Mouse (Mus musculus): ENCODE measurements at regions not wholly inside any gene's neighbourhood (a gene's known extent, or its start where the extent isn't known, plus 50 kb on each side); places are given as distances from the start of the nearest gene placed in this dataset.
"Not testable (repeated sequence)": the region's sequence is repeated elsewhere in the genome, so short reads cannot be mapped to it uniquely, and the experiment has no call there.

GRCm38 (mm10) chr12:11037951-11038350, 112.9 kb downstream of the Kcns3 start:
- no peak for ATAC-seq (ENCODE audit: low FRiP score)
- no peak overlapping the region for H3K9ac ChIP-seq
- H3K36me3 ChIP-seq (replicated peaks) = no peaks in the 10 kb centered on the region
- H3K27ac ChIP-seq = no peak overlapping the region
- no peaks in the 10 kb centered on the region for H3K9me3 ChIP-seq
- no peak overlapping the region for H3K4me2 ChIP-seq
- H3K4me1 ChIP-seq = no peaks in the 10 kb centered on the region
- H3K27me3 ChIP-seq = no peaks in the 10 kb centered on the region
- 95% methylated on average over 4 of the region's 4 CpGs for WGBS
- no peak overlapping the region for H3K4me3 ChIP-seq (replicated peaks)

- Histone ChIP-seq H3K4me2 (no peak overlapping the region), H3K36me3 (replicated peaks) (no peaks in the 10 kb centered on the region), H3K4me1 (no peaks in the 10 kb centered on the region), H3K27ac (no peak overlapping the region), H3K27me3 (no peaks in the 10 kb centered on the region), H3K9ac (no peak overlapping the region), H3K9me3 (no peaks in the 10 kb centered on the region), H3K4me3 (replicated peaks) (no peak overlapping the region)
- no peak for ATAC-seq (ENCODE audit: low FRiP score)
- WGBS = 92% methylated on average over 11 of the region's 11 CpGs
Observed at GRCm38 (mm10) chr12:11020571-11021545, 130.0 kb downstream of the Kcns3 start.

- no peak overlapping the region for H3K4me2 ChIP-seq
- no peak overlapping the region for H3K9ac ChIP-seq
- H3K36me3 ChIP-seq (replicated peaks) = no peaks in the 10 kb centered on the region
- H3K27ac ChIP-seq = no peak overlapping the region
- H3K9me3 ChIP-seq = no peaks in the 10 kb centered on the region
- no peaks in the 10 kb centered on the region for H3K4me1 ChIP-seq
- no peak overlapping the region for H3K4me3 ChIP-seq (replicated peaks)
- ATAC-seq (ENCODE audit: low FRiP score) = no peak
- 91% methylated on average over 1 of the region's 1 CpGs for WGBS
- no peaks in the 10 kb centered on the region for H3K27me3 ChIP-seq
Observed at GRCm38 (mm10) chr12:11011159-11011558, 139.7 kb downstream of the Kcns3 start.

GRCm38 (mm10) chr12:10984295-10984694, 166.6 kb downstream of the Kcns3 start:
- H3K36me3 ChIP-seq (replicated peaks) = no peaks in the 10 kb centered on the region
- H3K9ac ChIP-seq = no peak overlapping the region
- H3K4me3 ChIP-seq (replicated peaks) = no peak overlapping the region
- no peak for ATAC-seq (ENCODE audit: low FRiP score)
- 93% methylated on average over 3 of the region's 3 CpGs for WGBS
- no peaks in the 10 kb centered on the region for H3K27me3 ChIP-seq
- no peaks in the 10 kb centered on the region for H3K4me1 ChIP-seq
- no peaks in the 10 kb centered on the region for H3K9me3 ChIP-seq
- H3K4me2 ChIP-seq = no peak overlapping the region
- no peak overlapping the region for H3K27ac ChIP-seq

GRCm38 (mm10) chr12:10949184-10949583, 201.7 kb downstream of the Kcns3 start:
- Histone ChIP-seq H3K4me1 (no peaks in the 10 kb centered on the region), H3K9me3 (no peaks in the 10 kb centered on the region), H3K36me3 (replicated peaks) (no peaks in the 10 kb centered on the region), H3K9ac (no peak overlapping the region), H3K4me2 (no peak overlapping the region), H3K27me3 (no peaks in the 10 kb centered on the region), H3K27ac (no peak overlapping the region), H3K4me3 (replicated peaks) (no peak overlapping the region)
- 48% methylated on average over 5 of the region's 5 CpGs for WGBS
- ATAC-seq (ENCODE audit: low FRiP score) = no peak

GRCm38 (mm10) chr12:10941064-10941463, 209.8 kb downstream of the Kcns3 start:
- Histone ChIP-seq H3K4me1 (no peaks in the 10 kb centered on the region), H3K27ac (no peak overlapping the region), H3K9me3 (no peaks in the 10 kb centered on the region), H3K9ac (no peak overlapping the region), H3K36me3 (replicated peaks) (no peaks in the 10 kb centered on the region), H3K4me2 (no peak overlapping the region), H3K27me3 (no peaks in the 10 kb centered on the region), H3K4me3 (replicated peaks) (no peak overlapping the region)
- 84% methylated on average over 3 of the region's 3 CpGs for WGBS
- no peak for ATAC-seq (ENCODE audit: low FRiP score)

GRCm38 (mm10) chr12:10900054-10900453, 250.8 kb downstream of the Kcns3 start:
- not testable (repeated sequence) for H3K27ac ChIP-seq; H3K27me3 ChIP-seq; H3K4me3 ChIP-seq (replicated peaks); H3K36me3 ChIP-seq (replicated peaks); H3K4me2 ChIP-seq; H3K9ac ChIP-seq; H3K4me1 ChIP-seq; H3K9me3 ChIP-seq; ATAC-seq (ENCODE audit: low FRiP score)
- WGBS = 96% methylated on average over 10 of the region's 14 CpGs

- Histone ChIP-seq H3K36me3 (replicated peaks) (no peaks in the 10 kb centered on the region), H3K4me1 (peaks cover 13% of the 10 kb centered on the region), H3K4me3 (replicated peaks) (no peak overlapping the region), H3K4me2 (no peak overlapping the region), H3K27ac (no peak overlapping the region), H3K27me3 (no peaks in the 10 kb centered on the region), H3K9ac (no peak overlapping the region), H3K9me3 (no peaks in the 10 kb centered on the region)
- ATAC-seq (ENCODE audit: low FRiP score) = no peak
Observed at GRCm38 (mm10) chr12:10878791-10879190, 272.1 kb downstream of the Kcns3 start.

GRCm38 (mm10) chr12:10874589-10875554, 276.0 kb downstream of the Kcns3 start:
- WGBS = 12% methylated on average over 9 of the region's 9 CpGs
- peak overlapping the region; percentile 77 for H3K27ac ChIP-seq

GRCm38 (mm10) chr12:10873716-10874401, 277.0 kb downstream of the Kcns3 start:
- no peak for ATAC-seq (ENCODE audit: low FRiP score)
- 70% methylated on average over 4 of the region's 4 CpGs for WGBS
- H3K4me1 ChIP-seq = peaks cover 15% of the 10 kb centered on the region
- H3K27me3 ChIP-seq = no peaks in the 10 kb centered on the region
- no peak overlapping the region for H3K27ac ChIP-seq
- no peaks in the 10 kb centered on the region for H3K36me3 ChIP-seq (replicated peaks)
- no peaks in the 10 kb centered on the region for H3K9me3 ChIP-seq
- no peak overlapping the region for H3K4me2 ChIP-seq
- H3K4me3 ChIP-seq (replicated peaks) = no peak overlapping the region
- H3K9ac ChIP-seq = no peak overlapping the region

More at GRCm38 (mm10) chr12:10874589-10875554, 276.0 kb downstream of the Kcns3 start:
- peaks cover 15% of the 10 kb centered on the region for H3K4me1 ChIP-seq
- H3K4me3 ChIP-seq (replicated peaks) = no peak overlapping the region
- H3K36me3 ChIP-seq (replicated peaks) = no peaks in the 10 kb centered on the region
- H3K9me3 ChIP-seq = no peaks in the 10 kb centered on the region
- no peaks in the 10 kb centered on the region for H3K27me3 ChIP-seq
- ATAC-seq (ENCODE audit: low FRiP score) = peak; percentile 94
- H3K9ac ChIP-seq = no peak overlapping the region
- H3K4me2 ChIP-seq = peak overlapping the region; percentile 32; the same call in 1 of the 2 replicates

- Histone ChIP-seq H3K36me3 (replicated peaks) (no peaks in the 10 kb centered on the region), H3K4me3 (replicated peaks) (no peak overlapping the region), H3K27me3 (no peaks in the 10 kb centered on the region), H3K9me3 (no peaks in the 10 kb centered on the region), H3K4me1 (peaks cover 4% of the 10 kb centered on the region; the same call in 1 of the 2 replicates), H3K4me2 (no peak overlapping the region), H3K27ac (no peak overlapping the region), H3K9ac (no peak overlapping the region)
- 83% methylated on average over 15 of the region's 15 CpGs for WGBS
- ATAC-seq (ENCODE audit: low FRiP score) = no peak
Observed at GRCm38 (mm10) chr12:10867674-10868635, 282.9 kb downstream of the Kcns3 start.
